Mouse (Mus musculus) heart, embryonic 13.5 days (tissue): ENCODE measurements around the gene Sowahc. TPM values are rescaled to one million over a fixed set of nuclear protein-coding genes. Genes with fewer than 3 reads are reported as not detected.

Experiments
- ATAC-seq: fragments of 200-750 bp; cut with Nextera tagmentation; 2 replicates; pipeline ENCODE4 v1.8.0; 2017; ENCODE audit warnings: moderate TSS enrichment; ENCODE audit not compliant: insufficient number of reproducible peaks, low FRiP score, low TSS enrichment; ENCODE audit errors: extremely low read depth
- H3K27ac ChIP-seq: fragments of 300-500 bp; sonication (generic); replicated peaks from 2 replicates; pipeline ENCODE4 v1.5.1; 2015; ENCODE audit warnings: moderate library complexity, mild to moderate bottlenecking, inconsistent platforms
- H3K27me3 ChIP-seq: fragments of 300-500 bp; sonication (generic); replicated peaks from 2 replicates; pipeline ENCODE4 v1.6.1; 2015; ENCODE audit warnings: mild to moderate bottlenecking, inconsistent platforms
- H3K36me3 ChIP-seq: fragments of 300-500 bp; sonication (generic); 2 replicates; pipeline ENCODE4 v1.6.1; 2015; ENCODE audit warnings: mild to moderate bottlenecking, inconsistent platforms
- H3K4me1 ChIP-seq: fragments of 300-500 bp; sonication (generic); 2 replicates; pipeline ENCODE4 v1.6.1; 2015; ENCODE audit warnings: inconsistent platforms
- H3K4me2 ChIP-seq: fragments of 300-500 bp; sonication (generic); 2 replicates; pipeline ENCODE4 v1.6.1; 2015; ENCODE audit warnings: inconsistent platforms, mild to moderate bottlenecking, moderate library complexity
- H3K4me3 ChIP-seq: fragments of 300-500 bp; sonication (generic); 2 replicates; pipeline ENCODE4 v1.5.1; 2015; ENCODE audit warnings: moderate library complexity, mild to moderate bottlenecking, inconsistent platforms
- H3K9ac ChIP-seq: fragments of 300-500 bp; sonication (generic); 2 replicates; pipeline ENCODE4 v1.6.1; 2015; ENCODE audit warnings: inconsistent platforms, mild to moderate bottlenecking, moderate library complexity
- H3K9me3 ChIP-seq: fragments of 300-500 bp; sonication (generic); 2 replicates; pipeline ENCODE4 v1.6.1; 2016; ENCODE audit warnings: inconsistent platforms
- WGBS: fragments of 180-500 bp; shearing (Covaris S2); methylation state at CpG from one replicate; pipeline ENCODE4 v1.1.7; 2015; ENCODE audit warnings: mixed read lengths; 5-methylcytosine and 5-hydroxymethylcytosine counted together
- polyA plus RNA-seq: library from polyadenylated mRNA; unstranded; fragments of >200 nt; fragmentation: Nextera tagmentation; extraction: Ambion mirVana; gene quantifications from 2 replicates; pipeline ENCODE4 v1.2.1, GENCODE M21; 2015

The Sowahc gene
- polyA plus RNA-seq, 1 experiment from 2014 or later, result 2.7 TPM

DNA sequence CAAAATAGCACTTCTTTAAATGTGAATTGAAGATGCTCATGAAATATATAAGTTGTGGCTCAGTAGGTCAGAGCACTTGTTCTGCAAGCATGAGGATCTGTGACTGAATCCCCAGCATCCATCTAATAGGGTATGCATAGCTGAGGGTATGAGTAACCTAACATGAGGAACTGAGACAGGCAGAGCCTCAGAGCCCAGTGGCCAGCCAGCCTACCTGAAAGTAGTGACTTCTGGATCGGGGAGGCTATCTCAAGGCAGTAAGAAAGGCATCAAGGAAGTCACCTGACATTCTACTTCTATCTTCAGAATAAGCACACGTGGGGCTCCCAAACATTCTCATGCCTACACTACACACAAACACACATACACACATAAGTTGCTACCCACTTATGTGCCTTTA is 3.4 kb downstream of the Sowahc start:
- 83% methylated on average over 2 of the region's 2 CpGs for WGBS
- ATAC-seq, result no peak
- Histone ChIP-seq H3K4me2 (no peak overlapping the region), H3K36me3 (no peaks in the 10 kb centered on the region), H3K27me3 (peaks cover 7% of the 10 kb centered on the region; the same call in 1 of the 2 replicates), H3K4me1 (peaks cover 19% of the 10 kb centered on the region), H3K4me3 (no peak overlapping the region), H3K9me3 (no peaks in the 10 kb centered on the region), H3K9ac (no peak overlapping the region), H3K27ac (no peak overlapping the region)

DNA sequence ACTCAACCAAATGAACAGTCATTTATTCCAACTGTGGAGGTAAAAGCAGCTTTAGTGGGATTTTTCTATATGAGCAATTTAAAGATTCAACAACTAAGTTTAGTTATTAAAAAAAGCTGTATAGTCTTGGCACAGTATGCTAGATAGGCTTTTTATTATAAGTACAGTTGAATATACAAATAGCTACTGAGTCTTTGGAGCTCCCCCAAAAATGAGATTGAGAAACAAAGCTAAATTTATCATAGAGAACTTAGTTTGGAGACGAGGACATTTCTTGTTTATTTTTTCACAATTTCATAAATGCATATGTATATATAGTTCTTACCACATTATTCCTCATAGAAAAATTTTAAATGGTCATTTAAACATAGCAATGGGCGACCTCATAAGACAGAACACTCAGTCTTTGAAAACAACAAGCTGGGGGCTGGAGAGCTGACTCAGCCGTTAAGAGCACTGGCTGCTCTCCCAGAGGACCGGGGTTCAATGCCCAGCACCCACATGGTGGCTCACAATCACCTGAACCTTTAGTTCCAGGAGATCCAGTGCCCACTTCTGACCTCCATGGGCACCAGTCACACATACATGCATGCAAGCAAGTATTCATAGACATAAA is 7.6 kb downstream of the Sowahc start:
- WGBS, result 69% methylated on average over 4 of the region's 4 CpGs
- Histone ChIP-seq H3K27ac (no peak overlapping the region), H3K27me3 (no peaks in the 10 kb centered on the region), H3K36me3 (no peaks in the 10 kb centered on the region), H3K4me3 (no peak overlapping the region), H3K4me1 (no peaks in the 10 kb centered on the region), H3K9ac (no peak overlapping the region), H3K4me2 (no peak overlapping the region), H3K9me3 (no peaks in the 10 kb centered on the region)
- ATAC-seq, result no peak

GRCm38 (mm10) chr10:59235227-59235626 is 13.5 kb downstream of the Sowahc start:
- no peak for ATAC-seq
- H3K4me2 ChIP-seq, result no peak overlapping the region

DNA sequence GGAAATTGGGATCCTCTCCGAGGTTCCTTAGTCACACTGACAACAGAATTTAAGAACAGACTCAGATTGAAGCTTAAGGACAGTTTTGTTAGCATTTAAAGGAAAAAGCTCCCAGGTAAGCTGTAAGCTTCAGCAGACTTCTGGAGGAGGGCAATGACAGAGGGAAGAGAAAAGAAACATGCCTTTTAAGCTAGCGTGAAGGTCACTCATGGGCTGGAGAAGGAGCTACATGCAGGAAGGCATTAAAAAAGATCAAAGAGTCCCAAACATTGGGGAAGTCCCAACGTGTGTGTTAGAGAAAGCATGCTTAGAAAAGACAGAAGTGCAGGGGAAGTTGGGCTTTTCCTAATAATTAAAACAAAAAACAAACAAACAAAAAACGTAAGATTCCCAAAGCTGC is 14.1 kb downstream of the Sowahc start:
- no peaks in the 10 kb centered on the region for H3K27me3 ChIP-seq
- H3K9me3 ChIP-seq, result no peaks in the 10 kb centered on the region
- WGBS, result 54% methylated on average over 4 of the region's 4 CpGs
- H3K9ac ChIP-seq, result no peak overlapping the region
- no peak overlapping the region for H3K4me2 ChIP-seq
- H3K4me1 ChIP-seq, result no peaks in the 10 kb centered on the region
- no peaks in the 10 kb centered on the region for H3K36me3 ChIP-seq
- no peak overlapping the region for H3K4me3 ChIP-seq
- H3K27ac ChIP-seq, result no peak overlapping the region
- ATAC-seq, result no peak

More at GRCm38 (mm10) chr10:59235227-59235626, 13.5 kb downstream of the Sowahc start:
- Histone ChIP-seq H3K27me3 (no peaks in the 10 kb centered on the region), H3K27ac (no peak overlapping the region), H3K4me1 (no peaks in the 10 kb centered on the region), H3K4me3 (no peak overlapping the region), H3K36me3 (no peaks in the 10 kb centered on the region), H3K9me3 (no peaks in the 10 kb centered on the region), H3K9ac (no peak overlapping the region)
- WGBS, result 87% methylated on average over 2 of the region's 2 CpGs

GRCm38 (mm10) chr10:59236486-59236885 is 14.7 kb downstream of the Sowahc start:
- Histone ChIP-seq H3K27ac (no peak overlapping the region), H3K4me3 (no peak overlapping the region), H3K9ac (no peak overlapping the region), H3K4me2 (no peak overlapping the region), H3K27me3 (no peaks in the 10 kb centered on the region), H3K36me3 (no peaks in the 10 kb centered on the region), H3K4me1 (no peaks in the 10 kb centered on the region), H3K9me3 (no peaks in the 10 kb centered on the region)
- 71% methylated on average over 6 of the region's 6 CpGs for WGBS
- ATAC-seq, result no peak

DNA sequence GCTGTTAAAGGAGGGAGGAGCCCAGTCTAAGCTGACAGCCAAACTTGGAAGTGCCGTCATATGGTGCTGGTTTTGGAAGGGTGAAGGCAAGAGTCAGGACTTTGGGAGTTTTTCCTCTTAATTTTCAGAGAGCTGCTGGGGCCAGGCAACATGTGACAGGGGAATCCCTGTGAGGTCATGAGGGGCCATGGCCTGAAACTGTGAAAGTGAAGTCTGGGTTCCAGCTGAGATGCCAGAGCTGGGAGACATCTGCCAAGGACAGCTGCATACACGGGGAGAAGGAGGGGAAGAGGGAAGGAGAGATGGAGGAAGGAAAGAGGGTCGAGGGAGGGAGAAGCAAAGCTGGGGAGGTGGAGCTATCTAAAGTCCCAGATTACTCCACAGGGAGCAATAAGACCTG is 16.0 kb downstream of the Sowahc start:
- ATAC-seq, result no peak
- 31% methylated on average over 3 of the region's 3 CpGs for WGBS
- no peaks in the 10 kb centered on the region for H3K36me3 ChIP-seq

GRCm38 (mm10) chr10:59241141-59241541 is 19.4 kb downstream of the Sowahc start:
- peaks cover 4% of the 10 kb centered on the region; the same call in 1 of the 2 replicates for H3K27me3 ChIP-seq
- H3K27ac ChIP-seq, result no peak overlapping the region
- WGBS, result 56% methylated on average over 3 of the region's 3 CpGs
- no peak for ATAC-seq
- H3K36me3 ChIP-seq, result no peaks in the 10 kb centered on the region
- H3K4me1 ChIP-seq, result no peaks in the 10 kb centered on the region
- no peak overlapping the region for H3K4me3 ChIP-seq
- peaks cover 5% of the 10 kb centered on the region; the same call in 1 of the 2 replicates for H3K9me3 ChIP-seq
- no peak overlapping the region for H3K4me2 ChIP-seq
- no peak overlapping the region for H3K9ac ChIP-seq

More for the DNA sequence above, 16.0 kb downstream of the Sowahc start:
- Histone ChIP-seq H3K9ac (0 out of 2 replicates have a peak overlapping the region, but pooled peaks have one; percentile 14), H3K4me3 (no peak overlapping the region), H3K27ac (no peak overlapping the region), H3K9me3 (peaks cover 3% of the 10 kb centered on the region; the same call in 1 of the 2 replicates), H3K4me2 (no peak overlapping the region), H3K27me3 (no peaks in the 10 kb centered on the region), H3K4me1 (no peaks in the 10 kb centered on the region)

DNA sequence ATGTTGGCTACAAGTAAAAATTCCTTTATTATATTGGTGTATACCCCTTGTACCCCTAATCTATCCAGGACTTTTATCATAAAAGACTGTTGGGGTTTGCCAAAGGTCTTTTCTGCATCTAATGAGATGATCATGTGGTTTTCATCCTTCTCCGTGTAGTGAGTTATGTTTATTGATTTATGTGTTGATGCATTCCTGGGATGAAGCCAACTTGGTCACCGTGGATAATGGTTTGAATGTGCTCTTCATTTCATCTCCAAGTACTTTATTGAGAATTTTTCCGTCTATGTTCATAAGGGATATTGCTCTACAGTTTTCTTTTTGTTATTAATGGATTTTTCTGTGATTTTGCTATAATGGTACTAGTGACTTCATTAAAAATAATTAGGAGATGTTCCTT is 27.8 kb downstream of the Sowahc start:
- H3K4me3 ChIP-seq, result no peak overlapping the region
- no peak overlapping the region for H3K4me2 ChIP-seq
- H3K27me3 ChIP-seq, result no peaks in the 10 kb centered on the region
- ATAC-seq, result no peak
- peaks cover 14% of the 10 kb centered on the region for H3K4me1 ChIP-seq
- WGBS, result 63% methylated on average over 3 of the region's 3 CpGs
- no peak overlapping the region for H3K9ac ChIP-seq
- H3K36me3 ChIP-seq, result no peaks in the 10 kb centered on the region
- no peak overlapping the region for H3K27ac ChIP-seq
- no peaks in the 10 kb centered on the region for H3K9me3 ChIP-seq

- 69% methylated on average over 2 of the region's 2 CpGs for WGBS
- H3K4me2 ChIP-seq, result no peak overlapping the region
- H3K9ac ChIP-seq, result no peak overlapping the region
- no peak for ATAC-seq
- no peaks in the 10 kb centered on the region for H3K36me3 ChIP-seq
- H3K27me3 ChIP-seq, result no peaks in the 10 kb centered on the region
- no peak overlapping the region for H3K4me3 ChIP-seq
- H3K9me3 ChIP-seq, result no peaks in the 10 kb centered on the region
- peaks cover 23% of the 10 kb centered on the region for H3K4me1 ChIP-seq
- no peak overlapping the region for H3K27ac ChIP-seq
Measured at GRCm38 (mm10) chr10:59250679-59251078, 28.9 kb downstream of the Sowahc start.

DNA sequence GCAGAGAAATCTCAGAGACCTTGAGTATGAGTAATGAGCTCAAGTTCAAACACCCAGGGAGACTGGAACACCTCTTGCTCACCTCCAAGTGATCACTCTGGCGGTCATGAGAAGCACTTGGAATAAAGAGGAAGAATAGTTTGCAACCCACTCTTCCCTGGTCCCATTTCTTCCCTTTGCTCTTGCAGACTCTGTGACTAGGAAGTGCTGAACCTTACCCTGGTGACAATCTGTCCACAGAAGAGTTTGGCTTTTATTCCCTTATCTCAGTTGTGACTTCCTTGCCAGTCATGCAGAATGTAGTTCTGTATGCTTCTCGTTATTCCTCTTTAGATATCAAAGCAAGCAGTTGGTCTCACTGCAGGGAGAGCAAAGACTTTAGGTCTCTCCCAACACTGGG is 30.2 kb downstream of the Sowahc start:
- H3K27me3 ChIP-seq, result no peaks in the 10 kb centered on the region
- 46% methylated on average over 2 of the region's 2 CpGs for WGBS
- no peak for ATAC-seq
- no peak overlapping the region for H3K4me3 ChIP-seq
- H3K9ac ChIP-seq, result no peak overlapping the region
- no peaks in the 10 kb centered on the region for H3K9me3 ChIP-seq
- no peak overlapping the region for H3K4me2 ChIP-seq
- H3K27ac ChIP-seq, result no peak overlapping the region
- H3K4me1 ChIP-seq, result peaks cover 23% of the 10 kb centered on the region
- H3K36me3 ChIP-seq, result no peaks in the 10 kb centered on the region

- Histone ChIP-seq H3K27me3 (no peaks in the 10 kb centered on the region), H3K9ac (no peak overlapping the region), H3K4me2 (no peak overlapping the region), H3K9me3 (no peaks in the 10 kb centered on the region), H3K4me1 (peaks cover 23% of the 10 kb centered on the region), H3K36me3 (no peaks in the 10 kb centered on the region), H3K27ac (no peak overlapping the region), H3K4me3 (no peak overlapping the region)
- WGBS, result 45% methylated on average over 8 of the region's 8 CpGs
- no peak for ATAC-seq
Measured at GRCm38 (mm10) chr10:59252396-59252795, 30.6 kb downstream of the Sowahc start.

DNA sequence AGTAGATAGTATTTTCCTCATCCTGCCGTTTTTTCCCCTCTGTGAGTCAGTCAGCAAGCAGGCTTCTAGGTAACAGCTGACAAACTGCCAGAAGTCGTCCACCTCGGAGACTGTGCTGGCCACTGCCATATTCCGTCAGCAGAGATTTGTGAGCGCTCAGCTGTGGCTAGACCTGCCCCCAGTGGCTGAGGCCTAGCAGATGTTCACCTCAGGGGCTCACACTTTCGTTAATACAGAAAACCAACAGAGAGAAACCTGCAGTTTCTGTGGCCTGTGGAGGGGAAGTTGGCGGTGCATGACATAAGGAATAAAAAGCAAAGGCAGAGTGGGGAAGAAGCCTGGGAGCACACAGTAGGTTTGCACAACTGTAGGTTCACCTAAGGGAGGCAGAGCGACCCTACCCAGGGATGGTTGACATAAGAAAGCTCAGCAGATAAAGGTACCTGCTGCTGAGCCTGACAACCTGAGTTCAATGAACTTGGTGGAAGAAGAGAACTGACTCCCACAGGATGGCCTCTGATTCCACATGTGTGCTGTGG is 31.9 kb downstream of the Sowahc start:
- H3K4me3 ChIP-seq, result no peak overlapping the region
- H3K36me3 ChIP-seq, result no peaks in the 10 kb centered on the region
- ATAC-seq, result no peak
- no peak overlapping the region for H3K27ac ChIP-seq
- no peak overlapping the region for H3K4me2 ChIP-seq
- no peaks in the 10 kb centered on the region for H3K27me3 ChIP-seq
- WGBS, result 65% methylated on average over 8 of the region's 8 CpGs
- H3K9me3 ChIP-seq, result no peaks in the 10 kb centered on the region
- H3K9ac ChIP-seq, result no peak overlapping the region
- peaks cover 23% of the 10 kb centered on the region for H3K4me1 ChIP-seq
